Mouse (Mus musculus) right cerebral cortex, postnatal 36 days (tissue): Measurements from ENCODE around the gene Hcar1.

Experiments used
- DNase-seq, 2 experiments: peaks; one replicate each; pipeline ENCODE4 v3.0.0; 2022; ENCODE audit warnings: low spot score in 2 of 2, mixed read lengths in 1 of 2

Gene Hcar1

GRCm38 (mm10) chr5:123863934-123864333, 15.9 kb downstream of the Hcar1 start:
- no peak for DNase-seq

- DNase-seq = no peak
These were observed 17.2 kb downstream of the Hcar1 start for GRCm38 (mm10) chr5:123862374-123863350.

GRCm38 (mm10) chr5:123858798-123859197, 21.0 kb downstream of the Hcar1 start:
- no peak for DNase-seq

GRCm38 (mm10) chr5:123854511-123854910, 25.3 kb downstream of the Hcar1 start:
- no peak for DNase-seq

GRCm38 (mm10) chr5:123853877-123854504, 25.8 kb downstream of the Hcar1 start:
- no peak for DNase-seq

GRCm38 (mm10) chr5:123851398-123851797, 28.4 kb downstream of the Hcar1 start:
- DNase-seq = no peak

GRCm38 (mm10) chr5:123844316-123844715, 35.5 kb downstream of the Hcar1 start:
- DNase-seq = no peak

GRCm38 (mm10) chr5:123843816-123844215, 36.0 kb downstream of the Hcar1 start:
- DNase-seq = no peak

- no peak for DNase-seq
These were observed 36.9 kb downstream of the Hcar1 start for GRCm38 (mm10) chr5:123842935-123843282.

- DNase-seq = no peak
These were observed 37.4 kb downstream of the Hcar1 start for GRCm38 (mm10) chr5:123842221-123842934.

GRCm38 (mm10) chr5:123837371-123837770, 42.4 kb downstream of the Hcar1 start:
- no peak for DNase-seq

- DNase-seq = no peak
These were observed 45.0 kb downstream of the Hcar1 start for GRCm38 (mm10) chr5:123834836-123835235.

GRCm38 (mm10) chr5:123832309-123832708, 47.5 kb downstream of the Hcar1 start:
- DNase-seq = no peak

GRCm38 (mm10) chr5:123827659-123828091, 52.1 kb downstream of the Hcar1 start:
- DNase-seq = no peak
